In genomic region chr1:43256078-43256477, GRCm38 (mm10) we compare ENCODE assay signal across 21 mouse cellular contexts. TPM values are rescaled to one million over a fixed set of nuclear protein-coding genes. Genes with fewer than 3 reads are reported as not detected.
DNase-seq lines count a peak whose midpoint lies in the region; TF ChIP-seq lines count a peak whose summit lies in the region.
"Had no signal": no experiment of that assay in that cellular context is flagged by ENCODE, and none has a peak within 500 bp of the region (broad histone marks: within the 10 kb centered on the region; RNA-seq: fewer than 3 reads in every experiment).

No protein-coding gene starts in this region.

- H3K4me1 ChIP-seq in heart, adult 2 months (ENCODE audit: control insufficient read depth, insufficient read depth, low read length): peaks cover 11% of the 10 kb centered on the region
- peaks cover 12% of the 10 kb centered on the region; the same call in 1 of the 2 replicates for H3K4me1 ChIP-seq in heart, embryonic 10.5 days
- peaks cover 10% of the 10 kb centered on the region; the same call in 1 of the 2 replicates for H3K4me1 ChIP-seq in embryonic fibroblast, embryonic 13.5 days (ENCODE audit: control insufficient read depth, insufficient read depth, low read length)
- H3K4me1 ChIP-seq: embryonic facial prominence, embryonic 15.5 days; forebrain, embryonic 15.5 days; hindbrain, embryonic 13.5 days had no signal

- H3K4me3 ChIP-seq in heart, adult 2 months: no peak overlapping the region
- H3K4me3 ChIP-seq in heart, embryonic 10.5 days: no peak overlapping the region
- no peak overlapping the region for H3K4me3 ChIP-seq in embryonic fibroblast, embryonic 13.5 days (ENCODE audit: insufficient read depth, low read length)
- H3K4me3 ChIP-seq: embryonic facial prominence, embryonic 15.5 days; forebrain, embryonic 15.5 days; hindbrain, embryonic 13.5 days had no signal

- TF ChIP-seq POLR2A in heart, adult 2 months (IDR thresholded peaks at IDR 0.05; ENCODE audit: insufficient read depth, low read depth, low read length): no peak
- TF ChIP-seq POLR2A in embryonic fibroblast, embryonic 13.5 days (IDR thresholded peaks at IDR 0.05; ENCODE audit: low read depth, low read length): no peak

- no peaks in the 10 kb centered on the region for H3K79me2 ChIP-seq in heart, adult 2 months (replicated peaks; ENCODE audit: control insufficient read depth, insufficient read depth, low read length)

- DNase-seq in heart, adult 2 months: no peak
- no peak for DNase-seq in heart, embryonic 10.5 days (ENCODE audit: low spot score)
- DNase-seq in 3134 (ENCODE audit: extremely low read depth, insufficient read length, low spot score) (peak; percentile 23), 3T3-L1 (ENCODE audit: low read depth, low spot score) (peak; percentile 91)
- no peak for DNase-seq in layer of hippocampus, postnatal 25 days (ENCODE audit: extremely low spot score in 1 of 2, low spot score in 1 of 2)
- no peak for DNase-seq in cerebellum, adult 9-11 months
- DNase-seq: adrenal gland, adult 8-10 months; adrenal gland, postnatal 36 days; cerebellum, adult 2 months; cerebellum, postnatal 14 days; embryo, embryonic 11 days; heart, adult 18-20 months; kidney, adult 11 months; kidney, adult 9 months had no signal

- intact Hi-C loops in heart, adult 2 months (cut with DNase I): no loop called here

- H3K27me3 ChIP-seq in heart, adult 2 months (ENCODE audit: control insufficient read depth, insufficient read depth, low read length): no peaks in the 10 kb centered on the region
- H3K27me3 ChIP-seq in heart, embryonic 10.5 days (ENCODE audit: insufficient read depth, poor library complexity, severe bottlenecking): no peaks in the 10 kb centered on the region
- H3K27me3 ChIP-seq: CH12.LX; embryonic facial prominence, embryonic 15.5 days; forebrain, embryonic 15.5 days; hindbrain, embryonic 13.5 days had no signal

- H3K9me3 ChIP-seq in heart, embryonic 10.5 days: no peaks in the 10 kb centered on the region
- H3K9me3 ChIP-seq: embryonic facial prominence, embryonic 15.5 days; forebrain, embryonic 15.5 days; hindbrain, embryonic 13.5 days had no signal

- peaks cover 10% of the 10 kb centered on the region for H3K36me3 ChIP-seq in heart, adult 2 months (ENCODE audit: control insufficient read depth, insufficient read depth, low read length)
- no peaks in the 10 kb centered on the region for H3K36me3 ChIP-seq in heart, embryonic 10.5 days
- H3K36me3 ChIP-seq: embryonic facial prominence, embryonic 15.5 days; forebrain, embryonic 15.5 days; hindbrain, embryonic 13.5 days had no signal

- no peak for TF ChIP-seq CTCF in heart, adult 2 months (IDR thresholded peaks at IDR 0.05)
- TF ChIP-seq CTCF in embryonic fibroblast, embryonic 13.5 days (IDR thresholded peaks at IDR 0.05; ENCODE audit: borderline replicate concordance, insufficient read depth, low read length): no peak

- H3K27ac ChIP-seq in heart, adult 2 months: peak overlapping the region; percentile 88
- H3K27ac ChIP-seq in heart, embryonic 10.5 days: no peak overlapping the region
- peak overlapping the region; percentile 74 for H3K27ac ChIP-seq in embryonic fibroblast, embryonic 13.5 days (ENCODE audit: insufficient read depth, low read length)
- H3K27ac ChIP-seq: embryonic facial prominence, embryonic 15.5 days; forebrain, embryonic 15.5 days; hindbrain, embryonic 13.5 days; hindbrain, postnatal 0 days had no signal

- no peak for TF ChIP-seq EP300 in heart, adult 2 months (IDR thresholded peaks at IDR 0.05; ENCODE audit: insufficient read depth, low read depth, low read length)

- H3K9ac ChIP-seq in heart, adult 2 months (ENCODE audit: low read depth, low read length): no peak overlapping the region
- H3K9ac ChIP-seq: embryonic facial prominence, embryonic 15.5 days; forebrain, embryonic 15.5 days; hindbrain, embryonic 13.5 days had no signal

RNA-seq across cellular contexts. Expression of gene Fhl2, which starts 59.3 kb away (rescaled TPM):
- 1,000 to 10,000 TPM; 1,721 to 1,764 TPM for total RNA-seq in heart, adult 2 months (2021)
- polyA plus RNA-seq in heart, adult 2 months (2012; rRNA removed): 1,853 and 3,161 TPM in 2 replicates
- 112 and 178 TPM in 2 replicates for polyA plus RNA-seq in heart, embryonic 10.5 days (2016; fragmentation: Nextera tagmentation; extraction: Ambion mirVana)
- polyA plus RNA-seq in embryonic fibroblast, embryonic 13.5 days (2011; ENCODE audit: insufficient read length, low read depth, missing spikeins): 92.1 and 137 TPM in 2 replicates
- total RNA-seq in layer of hippocampus, postnatal 25 days (2021): 10 to 100 TPM; 36.0 to 47.8 TPM
- total RNA-seq: hematopoietic stem cell, adult 5-6 weeks had no signal

Comparison
In these comparisons a context has a peak if more than half of its experiments do, and no peak if none do; other contexts are left out.
1. RNA of gene Fhl2, which starts 59.3 kb away (polyA plus RNA-seq): 1,853 to 3,161 TPM in heart, adult 2 months; 112 to 178 TPM in heart, embryonic 10.5 days and 92.1 to 137 TPM in embryonic fibroblast, embryonic 13.5 days; every median in the first group is over 10 times any median in the second.
2. DNase-seq: peak in 3134 (single experiment) and 3T3-L1 (single experiment); none in heart, adult 2 months (0 of 2), heart, embryonic 10.5 days (single experiment), layer of hippocampus, postnatal 25 days (0 of 2) and cerebellum, adult 9-11 months (single experiment).